In genomic region chr9:65346476-65347111, GRCm38 (mm10) we compare ENCODE assay signal across 8 mouse cellular contexts. TPM values are rescaled to one million over a fixed set of nuclear protein-coding genes. Genes with fewer than 3 reads are reported as not detected.
DNase-seq lines count a peak whose midpoint lies in the region; ATAC-seq lines count a peak whose summit lies in the region.

No protein-coding gene starts in this region.

- peak overlapping the region; percentile 96 for H3K27ac ChIP-seq in heart, embryonic 10.5 days
- peak overlapping the region; percentile 95 for H3K27ac ChIP-seq in liver, embryonic 11.5 days (ENCODE audit: low read depth, low read length)

- peaks cover 13% of the 10 kb centered on the region for H3K4me1 ChIP-seq in heart, embryonic 10.5 days
- peaks cover 17% of the 10 kb centered on the region for H3K4me1 ChIP-seq in liver, embryonic 11.5 days (replicated peaks; ENCODE audit: control insufficient read depth, insufficient read depth, low read length)

- WGBS in heart, embryonic 10.5 days: under 1% methylated on average over 77 of the region's 77 CpGs
- under 1% methylated on average over 75 of the region's 77 CpGs for WGBS in liver, embryonic 11.5 days

- H3K27me3 ChIP-seq in heart, embryonic 10.5 days (ENCODE audit: insufficient read depth, poor library complexity, severe bottlenecking): no peaks in the 10 kb centered on the region
- H3K27me3 ChIP-seq in liver, embryonic 11.5 days (replicated peaks; ENCODE audit: control insufficient read depth, insufficient read depth, low read length): no peaks in the 10 kb centered on the region

- peak overlapping the region; percentile 95 for H3K9ac ChIP-seq in liver, embryonic 11.5 days (ENCODE audit: low read depth, low read length)

- peak overlapping the region; percentile 84 for H3K4me3 ChIP-seq in heart, embryonic 10.5 days
- H3K4me3 ChIP-seq in liver, embryonic 11.5 days (ENCODE audit: low read depth, low read length): peak overlapping the region; percentile 83

- peak; percentile 61 to 70 for DNase-seq in B cell, adult 2 months
- DNase-seq in adrenal gland, postnatal 10 days: peak; percentile 66
- peak; percentile 58 for DNase-seq in embryo, embryonic 9.5 days (ENCODE audit: extremely low spot score)
- DNase-seq in heart, embryonic 10.5 days (ENCODE audit: low spot score): peak; percentile 83
- DNase-seq in kidney, adult 9 months: peak; percentile 41
- DNase-seq in liver, embryonic 11.5 days (ENCODE audit: low spot score): peak; percentile 78
- peak; percentile 26 to 44 for DNase-seq in spleen, postnatal 36 days (ENCODE audit: low spot score in 2 of 2)

- H3K9me3 ChIP-seq in heart, embryonic 10.5 days: no peaks in the 10 kb centered on the region
- peaks cover 3% of the 10 kb centered on the region; the same call in 1 of the 2 replicates for H3K9me3 ChIP-seq in liver, embryonic 11.5 days (ENCODE audit: control insufficient read depth, low read length)

- H3K36me3 ChIP-seq in heart, embryonic 10.5 days: no peaks in the 10 kb centered on the region
- no peaks in the 10 kb centered on the region for H3K36me3 ChIP-seq in liver, embryonic 11.5 days (ENCODE audit: control insufficient read depth, insufficient read depth, low read length)

- H3K4me2 ChIP-seq in liver, embryonic 11.5 days: peak overlapping the region; percentile 77

- ATAC-seq in liver, embryonic 11.5 days (replicated peaks; ENCODE audit: low FRiP score): peak; percentile 83
- peak; percentile 34 for ATAC-seq in monocyte, adult 5-6 weeks (replicated peaks; ENCODE audit: insufficient number of reproducible peaks, low FRiP score, low TSS enrichment, poor library complexity, severe bottlenecking)

RNA-seq across cellular contexts. Expression of gene Pdcd7, which starts 0.7 kb away (rescaled TPM):
- 10 to 100 TPM; 13.6 to 17.1 TPM for total RNA-seq in adrenal gland, postnatal 10 days (2021)
- polyA plus RNA-seq in heart, embryonic 10.5 days (2016; fragmentation: Nextera tagmentation; extraction: Ambion mirVana): 5.6 and 7.8 TPM in 2 replicates
- 10.5 and 10.6 TPM in 2 replicates for polyA plus RNA-seq in liver, embryonic 11.5 days (2014; fragmentation: Nextera tagmentation; extraction: Ambion mirVana)
- 16.3 to 44.7 TPM (median 24.6 TPM) in 3 replicates for total RNA-seq in monocyte, adult 5-6 weeks (2017)

RNA-seq across cellular contexts. Expression of gene Ubap1l, which starts 14.2 kb away (rescaled TPM):
- total RNA-seq in adrenal gland, postnatal 10 days (2021): under 1 TPM in 1 of 2 experiments, not detected in 1; 0.45 TPM
- polyA plus RNA-seq in heart, embryonic 10.5 days (2016; fragmentation: Nextera tagmentation; extraction: Ambion mirVana): 0.27 and 0.38 TPM in 2 replicates
- polyA plus RNA-seq in liver, embryonic 11.5 days (2014; fragmentation: Nextera tagmentation; extraction: Ambion mirVana): 0.19 and 0.30 TPM in 2 replicates
- not detected in 3 replicates for total RNA-seq in monocyte, adult 5-6 weeks (2017)

RNA-seq across cellular contexts. Expression of gene Kbtbd13, which starts 44.9 kb away (rescaled TPM):
- 1 to 10 TPM in 1 of 2 experiments, under 1 TPM in 1; 0.84 to 3.9 TPM for total RNA-seq in adrenal gland, postnatal 10 days (2021)
- 1.4 and 2.1 TPM in 2 replicates for polyA plus RNA-seq in heart, embryonic 10.5 days (2016; fragmentation: Nextera tagmentation; extraction: Ambion mirVana)
- 0.43 and 0.81 TPM in 2 replicates for polyA plus RNA-seq in liver, embryonic 11.5 days (2014; fragmentation: Nextera tagmentation; extraction: Ambion mirVana)
- total RNA-seq in monocyte, adult 5-6 weeks (2017): 0.29 TPM in 1 of 3 replicates, not detected in the others

RNA-seq across cellular contexts. Expression of gene Rasl12, which starts 51.7 kb away (rescaled TPM):
- total RNA-seq in adrenal gland, postnatal 10 days (2021): 10 to 100 TPM; 32.3 to 76.7 TPM
- polyA plus RNA-seq in heart, embryonic 10.5 days (2016; fragmentation: Nextera tagmentation; extraction: Ambion mirVana): 1.9 and 3.9 TPM in 2 replicates
- polyA plus RNA-seq in liver, embryonic 11.5 days (2014; fragmentation: Nextera tagmentation; extraction: Ambion mirVana): 1.4 TPM in 2 replicates
- 0.95 to 15.8 TPM (median 4.8 TPM) in 3 replicates for total RNA-seq in monocyte, adult 5-6 weeks (2017)

RNA-seq across cellular contexts. Expression of gene Clpx, which starts 52.5 kb away (rescaled TPM):
- 100 to 1,000 TPM; 144 to 173 TPM for total RNA-seq in adrenal gland, postnatal 10 days (2021)
- polyA plus RNA-seq in heart, embryonic 10.5 days (2016; fragmentation: Nextera tagmentation; extraction: Ambion mirVana): 43.0 and 43.5 TPM in 2 replicates
- 49.3 and 54.5 TPM in 2 replicates for polyA plus RNA-seq in liver, embryonic 11.5 days (2014; fragmentation: Nextera tagmentation; extraction: Ambion mirVana)
- total RNA-seq in monocyte, adult 5-6 weeks (2017): 38.0 to 44.2 TPM (median 39.6 TPM) in 3 replicates

Comparison
In these comparisons a context has a peak if more than half of its experiments do, and no peak if none do; other contexts are left out.
1. Peak in every context shown above with its lines: DNase-seq, ATAC-seq, H3K4me3 ChIP-seq and H3K27ac ChIP-seq.